Mouse (Mus musculus): ENCODE results near the gene Clec2h.
"Not testable (repeated sequence)": the region's sequence is repeated elsewhere in the genome, so short reads cannot be mapped to it uniquely, and the experiment has no call there.

DNA sequence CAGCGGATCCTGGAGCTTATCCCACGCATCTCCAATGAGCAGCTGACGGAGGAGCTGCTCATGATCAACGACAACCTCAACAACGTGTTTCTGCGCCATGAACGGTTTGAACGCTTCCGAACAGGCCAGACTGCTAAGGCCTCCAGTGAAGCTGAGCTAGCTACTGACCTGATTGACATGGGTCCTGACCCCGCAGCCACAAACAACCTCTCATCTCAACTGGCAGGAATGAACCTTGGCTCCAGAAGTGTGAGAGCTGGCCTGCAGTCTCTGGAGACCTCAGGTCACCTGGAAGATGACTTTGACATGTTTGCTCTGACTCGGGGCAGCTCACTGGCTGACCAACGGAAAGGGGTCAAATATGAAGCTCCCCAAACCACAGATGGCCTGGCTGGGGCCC lies 16.5 kb upstream of the Clec2h start:
- not testable (repeated sequence) for TF ChIP-seq FLI1 (IDR thresholded peaks at IDR 0.05; ENCODE audit: low read length); GATA1 (IDR thresholded peaks at IDR 0.05; ENCODE audit: borderline replicate concordance, low read length)
